Mouse (Mus musculus) naive thymus-derived CD4-positive, alpha-beta T cell, adult 2 months (primary cell): ENCODE results near the gene Pxdc1.

Experiments
- DNase-seq: peaks from one replicate; pipeline ENCODE4 v3.0.0-alpha.2; 2011; ENCODE audit warnings: low read depth

The Pxdc1 gene

GRCm38 (mm10) chr13:34653391-34653790, at the start of gene Pxdc1:
Gene Pxdc1 (minus strand): TSS chr13:34653486.
- no peak for DNase-seq

GRCm38 (mm10) chr13:34700630-34701029, 47.3 kb upstream of the Pxdc1 start:
- no peak for DNase-seq

GRCm38 (mm10) chr13:34700091-34700490, 46.8 kb upstream of the Pxdc1 start:
- DNase-seq = no peak

- no peak for DNase-seq
Measured at GRCm38 (mm10) chr13:34696734-34697332, 43.5 kb upstream of the Pxdc1 start.

GRCm38 (mm10) chr13:34693111-34693510, 39.8 kb upstream of the Pxdc1 start:
- DNase-seq = no peak

- peak; percentile 1 for DNase-seq
Measured at GRCm38 (mm10) chr13:34691049-34691448, 37.8 kb upstream of the Pxdc1 start.

- DNase-seq = no peak
Measured at GRCm38 (mm10) chr13:34685008-34685765, 31.9 kb upstream of the Pxdc1 start.

GRCm38 (mm10) chr13:34683762-34684488, 30.6 kb upstream of the Pxdc1 start:
- no peak for DNase-seq

GRCm38 (mm10) chr13:34683270-34683669, 30.0 kb upstream of the Pxdc1 start:
- no peak for DNase-seq

- DNase-seq = no peak
Measured at GRCm38 (mm10) chr13:34676507-34676906, 23.2 kb upstream of the Pxdc1 start.

- DNase-seq = no peak
Measured at GRCm38 (mm10) chr13:34675847-34676383, 22.6 kb upstream of the Pxdc1 start.

GRCm38 (mm10) chr13:34673354-34673753, 20.1 kb upstream of the Pxdc1 start:
- no peak for DNase-seq

GRCm38 (mm10) chr13:34669919-34670865, 16.9 kb upstream of the Pxdc1 start:
- no peak for DNase-seq

- no peak for DNase-seq
Measured at GRCm38 (mm10) chr13:34667197-34667596, 13.9 kb upstream of the Pxdc1 start.

GRCm38 (mm10) chr13:34665074-34665473, 11.8 kb upstream of the Pxdc1 start:
- DNase-seq = no peak

GRCm38 (mm10) chr13:34663762-34664161, 10.5 kb upstream of the Pxdc1 start:
- no peak for DNase-seq

GRCm38 (mm10) chr13:34659507-34659906, 6.2 kb upstream of the Pxdc1 start:
- DNase-seq = no peak

- DNase-seq = no peak
Measured at GRCm38 (mm10) chr13:34656351-34656750, 3.1 kb upstream of the Pxdc1 start.

- no peak for DNase-seq
Measured at GRCm38 (mm10) chr13:34652353-34653241, 689 bp downstream of the Pxdc1 start.

GRCm38 (mm10) chr13:34652016-34652352, 1.3 kb downstream of the Pxdc1 start:
- DNase-seq = no peak
